Mouse (Mus musculus) layer of hippocampus, adult 18-20 months (tissue): ENCODE results near the gene Inpp4b. TPM values are rescaled to one million over a fixed set of nuclear protein-coding genes. Genes with fewer than 3 reads are reported as not detected.

ENCODE experiments used
- DNase-seq, 2 experiments: peaks; one replicate each; pipeline ENCODE4 v3.0.0; 2022; ENCODE audit warnings: low spot score in 2 of 2
- total RNA-seq, 2 experiments: library from RNA; stranded (reverse); gene quantifications; 2 replicates each; pipeline ENCODE4 v1.2.3; 2021

The Inpp4b gene
- total RNA-seq, 2 experiments from 2014 or later, result 10.4 to 10.9 TPM

- no peak for DNase-seq
These were observed 121.4 kb downstream of the Inpp4b start for GRCm38 (mm10) chr8:81463762-81464161.

GRCm38 (mm10) chr8:81466776-81467175, 124.4 kb downstream of the Inpp4b start:
- DNase-seq, result no peak

- DNase-seq, result peak in 1 of 2 experiments; percentile 14
These were observed 136.3 kb downstream of the Inpp4b start for GRCm38 (mm10) chr8:81478674-81479073.

- no peak for DNase-seq
These were observed 141.5 kb downstream of the Inpp4b start for GRCm38 (mm10) chr8:81483834-81484233.

GRCm38 (mm10) chr8:81485626-81486025, 143.3 kb downstream of the Inpp4b start:
- no peak for DNase-seq

GRCm38 (mm10) chr8:81489894-81490661, 147.7 kb downstream of the Inpp4b start:
- no peak for DNase-seq

- DNase-seq, result no peak
These were observed 148.8 kb downstream of the Inpp4b start for GRCm38 (mm10) chr8:81491097-81491705.

- DNase-seq, result no peak
These were observed 149.4 kb downstream of the Inpp4b start for GRCm38 (mm10) chr8:81491706-81492204.

- DNase-seq, result no peak
These were observed 152.5 kb downstream of the Inpp4b start for GRCm38 (mm10) chr8:81494823-81495222.

- DNase-seq, result peak; percentile 6 to 66
These were observed 155.3 kb downstream of the Inpp4b start for GRCm38 (mm10) chr8:81497646-81498045.

GRCm38 (mm10) chr8:81502216-81502615, 159.9 kb downstream of the Inpp4b start:
- no peak for DNase-seq

- no peak for DNase-seq
These were observed 160.6 kb downstream of the Inpp4b start for GRCm38 (mm10) chr8:81502982-81503381.

GRCm38 (mm10) chr8:81512826-81513225, 170.5 kb downstream of the Inpp4b start:
- DNase-seq, result no peak

GRCm38 (mm10) chr8:81514425-81514824, 172.1 kb downstream of the Inpp4b start:
- no peak for DNase-seq

- DNase-seq, result no peak
These were observed 179.7 kb downstream of the Inpp4b start for GRCm38 (mm10) chr8:81522085-81522484.

- no peak for DNase-seq
These were observed 182.2 kb downstream of the Inpp4b start for GRCm38 (mm10) chr8:81524561-81524960.

GRCm38 (mm10) chr8:81527661-81528060, 185.3 kb downstream of the Inpp4b start:
- no peak for DNase-seq

GRCm38 (mm10) chr8:81538310-81538709, 196.0 kb downstream of the Inpp4b start:
- no peak for DNase-seq

- DNase-seq, result no peak
These were observed 216.2 kb downstream of the Inpp4b start for GRCm38 (mm10) chr8:81558550-81558949.

GRCm38 (mm10) chr8:81562405-81562804, 220.0 kb downstream of the Inpp4b start:
- no peak for DNase-seq

GRCm38 (mm10) chr8:81565484-81565883, 223.1 kb downstream of the Inpp4b start:
- DNase-seq, result no peak

- DNase-seq, result no peak
These were observed 230.2 kb downstream of the Inpp4b start for GRCm38 (mm10) chr8:81572319-81573104.
